Mouse (Mus musculus): ENCODE measurements around the gene Dnajb8. TPM values are rescaled to one million over a fixed set of nuclear protein-coding genes. Genes with fewer than 3 reads are reported as not detected.

The Dnajb8 gene
- polyA plus RNA-seq, 1 experiment from 2014 or later: not detected

DNA sequence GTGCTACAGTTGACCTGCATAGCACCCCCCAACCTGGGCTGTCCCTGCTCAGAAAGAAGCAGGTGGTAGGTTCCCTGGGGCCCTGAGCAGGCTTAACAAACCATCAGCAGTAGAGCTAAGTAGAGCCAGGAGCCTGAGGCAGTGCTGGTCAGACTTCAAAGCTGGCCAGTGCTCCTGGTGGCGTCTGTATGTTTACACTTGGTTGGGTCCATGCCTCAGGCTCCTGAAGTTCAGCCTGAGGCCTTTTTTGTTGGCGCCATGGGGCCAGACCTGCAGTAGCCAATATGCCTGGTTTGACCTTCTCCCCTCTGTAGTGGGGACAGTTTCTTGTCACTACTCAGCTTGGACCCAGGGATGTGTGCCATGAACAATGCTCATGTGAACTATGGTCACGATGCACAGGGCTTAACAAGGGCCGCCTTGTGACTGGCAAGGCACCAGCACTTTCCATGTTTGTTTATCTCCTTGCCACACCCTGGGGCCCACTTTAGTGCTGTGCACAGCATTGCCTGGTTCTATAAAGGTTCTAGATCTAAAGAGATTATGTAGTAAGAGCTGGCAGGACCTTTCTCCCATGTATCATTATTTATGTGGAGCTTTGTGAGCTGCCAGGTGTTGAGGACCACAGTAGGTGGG is 70.3 kb downstream of the Dnajb8 start:
- peak; percentile 64; the same call in 1 of the 2 replicates for ATAC-seq (ENCODE audit: insufficient read depth)
- H3K9ac ChIP-seq: no peak overlapping the region
- H3K4me2 ChIP-seq: peak overlapping the region; percentile 13
- 50% methylated on average over 4 of the region's 4 CpGs for WGBS (ENCODE audit: insufficient replicate concordance)
- H3K36me3 ChIP-seq (replicated peaks): 0 out of 2 replicates have a peak, but pooled peaks cover 2% of the 10 kb centered on the region
- no peak overlapping the region for H3K4me3 ChIP-seq (replicated peaks)
- H3K27me3 ChIP-seq: no peaks in the 10 kb centered on the region
- peaks cover 14% of the 10 kb centered on the region for H3K4me1 ChIP-seq (replicated peaks)
- no peaks in the 10 kb centered on the region for H3K9me3 ChIP-seq (replicated peaks)
- H3K27ac ChIP-seq (replicated peaks): no peak overlapping the region; the same call in 1 of the 2 replicates

DNA sequence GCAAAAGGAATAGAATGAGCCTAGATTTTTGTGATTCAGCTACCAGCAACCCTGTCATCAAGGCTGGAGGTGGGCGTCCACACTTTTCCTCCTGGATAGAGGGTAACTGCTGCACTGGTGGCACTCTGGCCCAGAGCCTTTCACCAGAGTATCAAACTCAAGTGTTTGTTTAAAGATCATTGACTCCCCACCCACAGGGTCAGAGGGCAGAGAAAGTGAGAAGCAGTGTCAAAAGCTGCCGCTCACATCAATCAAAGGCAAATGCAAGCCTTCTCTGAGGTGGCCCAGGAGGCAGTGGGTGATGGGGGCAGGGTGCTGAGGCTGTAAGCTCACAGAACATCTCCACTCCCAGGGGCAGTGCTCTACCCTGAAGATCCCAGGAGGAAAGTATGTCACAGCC is 77.4 kb downstream of the Dnajb8 start:
- Histone ChIP-seq H3K9me3 (replicated peaks) (no peaks in the 10 kb centered on the region), H3K27ac (replicated peaks) (no peak overlapping the region), H3K4me2 (no peak overlapping the region), H3K4me3 (replicated peaks) (no peak overlapping the region), H3K36me3 (replicated peaks) (0 out of 2 replicates have a peak, but pooled peaks cover 7% of the 10 kb centered on the region), H3K9ac (no peak overlapping the region), H3K27me3 (0 out of 2 replicates have a peak, but pooled peaks cover 12% of the 10 kb centered on the region), H3K4me1 (replicated peaks) (peaks cover 8% of the 10 kb centered on the region; the same call in 1 of the 2 replicates)
- ATAC-seq (ENCODE audit: insufficient read depth): no peak
- WGBS (ENCODE audit: insufficient replicate concordance): 65% methylated on average over 2 of the region's 2 CpGs

DNA sequence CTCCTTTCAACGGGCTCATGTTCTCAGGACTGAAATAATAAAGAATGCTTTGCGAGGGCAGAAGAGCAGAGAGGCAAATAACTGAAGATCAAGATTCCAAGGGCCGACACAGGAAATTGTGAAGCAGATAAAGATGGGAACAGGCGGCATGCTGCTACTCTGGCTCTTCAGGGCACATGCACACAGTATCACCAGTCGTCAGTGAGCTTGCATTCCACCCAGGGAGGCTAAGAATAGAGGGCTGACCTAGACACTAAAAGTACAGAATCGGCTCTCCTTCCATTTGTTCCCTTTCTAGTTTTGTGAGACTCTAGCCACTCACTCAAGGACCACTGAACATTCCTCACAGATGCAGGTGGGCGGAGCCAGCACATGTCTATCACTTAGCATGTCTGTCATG is 79.2 kb downstream of the Dnajb8 start:
- Histone ChIP-seq H3K9ac (no peak overlapping the region), H3K4me3 (replicated peaks) (no peak overlapping the region), H3K27me3 (0 out of 2 replicates have a peak, but pooled peaks cover 12% of the 10 kb centered on the region), H3K36me3 (replicated peaks) (0 out of 2 replicates have a peak, but pooled peaks cover 7% of the 10 kb centered on the region), H3K9me3 (replicated peaks) (no peaks in the 10 kb centered on the region), H3K4me1 (replicated peaks) (peaks cover 8% of the 10 kb centered on the region; the same call in 1 of the 2 replicates), H3K27ac (replicated peaks) (no peak overlapping the region), H3K4me2 (no peak overlapping the region)
- WGBS (ENCODE audit: insufficient replicate concordance): 55% methylated on average over 7 of the region's 7 CpGs
- no peak for ATAC-seq (ENCODE audit: insufficient read depth)

Other genes starting within 250 kb of the Dnajb8 start
- 2.9 and 3.2 TPM in 2 replicates for gene H1fx, start 240.6 kb upstream of the Dnajb8 start, polyA plus RNA-seq (2015; fragmentation: Nextera tagmentation; extraction: Ambion mirVana)
- gene Rab7, start 177.0 kb upstream of the Dnajb8 start, polyA plus RNA-seq (2015; fragmentation: Nextera tagmentation; extraction: Ambion mirVana): 110 and 117 TPM in 2 replicates
- 181 and 184 TPM in 2 replicates for gene Rpn1, start 137.8 kb upstream of the Dnajb8 start, polyA plus RNA-seq (2015; fragmentation: Nextera tagmentation; extraction: Ambion mirVana)
- gene Gata2, start 28.4 kb upstream of the Dnajb8 start, polyA plus RNA-seq (2015; fragmentation: Nextera tagmentation; extraction: Ambion mirVana): 3.5 and 5.2 TPM in 2 replicates
- 17.1 and 17.9 TPM in 2 replicates for gene Eefsec, start 224.3 kb downstream of the Dnajb8 start, polyA plus RNA-seq (2015; fragmentation: Nextera tagmentation; extraction: Ambion mirVana)
- gene Ruvbl1, start 243.1 kb downstream of the Dnajb8 start, polyA plus RNA-seq (2015; fragmentation: Nextera tagmentation; extraction: Ambion mirVana): 68.2 and 73.7 TPM in 2 replicates